Mouse (Mus musculus): ENCODE measurements around the gene 4933434E20Rik.

The 4933434E20Rik gene

GRCm38 (mm10) chr3:90051441-90052350 lies at the start of gene 4933434E20Rik:
Gene 4933434E20Rik (plus strand): TSS chr3:90051636.
- peak; percentile 68 for DNase-seq

- no peak for DNase-seq
Observed at GRCm38 (mm10) chr3:90004091-90004796, 47.2 kb upstream of the 4933434E20Rik start.

DNA sequence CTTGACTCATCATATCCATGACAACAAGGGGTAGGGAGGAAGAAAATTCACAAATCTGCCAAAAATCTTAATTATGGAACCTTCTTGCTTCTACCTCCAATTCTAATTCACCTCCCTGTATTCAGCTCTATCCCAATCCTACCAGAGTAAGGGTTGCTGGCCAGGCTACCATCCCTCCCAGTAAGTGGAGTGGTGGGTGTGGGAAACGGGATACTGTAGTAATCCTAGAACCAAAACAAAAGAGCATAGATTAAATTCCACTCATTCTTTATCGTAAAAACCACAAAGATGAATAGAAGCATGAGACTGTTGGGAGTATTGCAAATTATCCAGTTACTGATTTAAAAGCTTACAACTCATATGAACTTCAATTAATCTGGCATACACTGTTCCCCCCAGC lies 41.1 kb upstream of the 4933434E20Rik start:
- no peak for DNase-seq

DNA sequence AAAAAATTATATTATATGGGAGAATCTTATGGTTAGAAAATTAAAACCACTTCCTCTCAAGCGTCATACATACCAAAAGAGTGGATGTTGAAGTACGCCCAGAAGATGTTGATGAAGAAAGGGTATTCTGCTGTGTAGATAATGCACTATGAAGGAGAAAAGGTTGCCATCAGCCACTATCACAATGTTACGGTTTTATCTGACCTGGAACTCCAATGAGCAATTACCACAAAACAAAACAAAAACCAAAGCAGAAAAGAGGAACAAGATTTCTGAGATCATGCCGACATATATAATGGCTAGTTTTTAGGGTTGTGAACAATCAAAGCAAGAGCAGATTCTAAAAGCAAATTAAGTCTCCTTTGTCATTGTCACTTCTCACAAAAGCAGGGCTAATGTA lies 34.8 kb upstream of the 4933434E20Rik start:
- DNase-seq = no peak

DNA sequence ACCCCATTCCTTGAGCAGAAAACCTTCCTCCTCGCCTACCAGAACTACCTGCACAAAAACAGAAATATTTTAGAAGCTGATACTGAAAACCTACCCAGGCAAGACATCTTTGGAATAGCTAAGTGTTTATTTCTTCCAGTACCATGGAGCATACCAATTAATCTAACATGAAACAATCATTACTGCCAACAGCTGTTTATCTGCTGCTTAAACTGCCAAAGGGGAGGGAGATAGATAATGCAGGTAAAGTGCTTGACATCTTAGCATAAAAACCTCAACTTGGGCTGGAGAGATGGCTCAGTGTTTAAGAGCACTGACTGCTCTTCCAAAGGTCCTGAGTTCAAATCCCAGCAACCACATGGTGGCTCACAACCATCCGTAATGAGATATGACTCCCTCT lies 16.8 kb upstream of the 4933434E20Rik start:
- no peak for DNase-seq

- no peak for DNase-seq
Observed at GRCm38 (mm10) chr3:90036263-90036662, 15.2 kb upstream of the 4933434E20Rik start.

DNA sequence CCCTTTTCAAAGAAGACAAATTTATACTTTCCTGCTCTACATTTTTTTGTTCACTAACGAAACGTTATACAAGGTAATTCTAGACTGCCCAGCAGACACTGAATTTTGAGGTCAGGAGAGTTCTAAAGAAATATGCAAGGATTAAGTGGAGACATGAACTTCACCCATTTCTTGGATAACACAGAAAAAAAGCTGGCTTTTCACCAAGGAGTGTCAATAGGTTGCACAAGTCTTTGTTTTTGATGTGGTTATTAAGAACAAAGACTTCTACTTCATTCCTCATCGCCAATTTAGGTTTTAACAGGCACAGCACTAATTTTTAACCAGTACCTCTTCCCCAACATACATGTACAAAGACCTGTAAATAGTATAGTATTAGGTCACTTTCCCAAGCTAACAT lies 1.7 kb upstream of the 4933434E20Rik start:
- no peak for DNase-seq

DNA sequence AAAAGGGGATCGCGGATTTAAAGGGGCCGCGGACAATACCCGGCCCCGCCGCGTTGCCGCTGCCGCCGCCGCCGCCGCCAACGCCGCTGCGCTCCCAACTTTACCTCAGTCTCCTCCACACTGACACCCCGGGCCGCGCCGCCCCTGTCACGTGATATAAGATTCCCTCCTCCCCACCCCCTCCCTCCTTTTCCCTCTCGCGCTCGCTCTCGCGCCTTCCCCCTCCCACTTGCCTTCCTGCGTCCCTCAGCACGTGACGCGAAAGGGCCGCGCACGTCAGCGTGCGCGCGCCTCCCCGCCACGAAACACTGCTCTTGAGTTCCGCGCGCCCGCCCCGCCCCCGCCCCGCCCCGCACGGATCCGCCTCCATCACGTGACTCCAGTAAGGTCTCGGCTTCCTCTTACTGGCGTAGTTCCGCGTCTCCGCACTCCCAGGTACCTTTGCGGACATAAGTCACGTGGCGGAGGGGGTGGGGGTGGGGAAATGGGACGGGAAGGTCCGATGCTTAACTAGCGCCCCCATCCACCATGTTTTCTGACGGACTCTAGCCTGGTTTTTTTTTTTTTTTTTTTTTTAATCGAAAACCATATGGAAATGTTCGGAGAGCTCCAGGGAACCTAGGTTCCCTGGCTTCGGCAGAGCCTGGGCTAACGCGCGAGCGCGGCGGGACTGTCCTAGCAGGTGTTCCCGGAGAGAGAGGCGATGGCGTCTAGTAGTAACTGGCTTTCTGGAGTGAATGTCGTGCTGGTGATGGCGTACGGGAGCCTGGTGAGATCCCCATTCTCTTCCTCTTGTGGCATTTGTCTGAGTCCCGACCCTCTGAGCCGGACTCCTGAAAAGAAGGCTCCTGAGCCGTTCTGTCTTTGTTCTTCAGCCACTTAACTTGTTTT lies 1.2 kb downstream of the 4933434E20Rik start, which contains the start of gene Ubap2l:
TSS of gene Ubap2l (minus strand) at position 278 of the 891 bp plus-strand sequence.
- DNase-seq = peak; percentile 98

DNA sequence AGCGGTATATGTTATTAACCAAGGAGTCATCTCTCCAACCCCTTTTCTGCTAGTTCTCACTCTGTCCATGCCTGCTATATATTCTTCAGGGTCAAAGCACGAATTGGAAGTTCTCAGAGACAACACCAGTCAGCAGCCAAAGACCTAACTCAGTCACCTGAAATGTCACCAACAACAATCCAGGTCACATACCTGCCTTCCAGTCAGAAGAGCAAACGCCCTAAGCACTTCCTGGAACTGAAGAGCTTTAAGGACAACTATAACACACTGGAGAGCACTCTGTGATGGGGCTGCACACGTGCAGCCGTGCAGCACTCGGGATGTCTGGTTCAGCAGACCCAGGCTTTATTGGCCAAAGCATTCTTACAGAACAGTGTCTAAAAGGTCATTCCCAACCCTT lies 10.1 kb downstream of the 4933434E20Rik start:
- DNase-seq = no peak

GRCm38 (mm10) chr3:90062539-90062938 lies 11.1 kb downstream of the 4933434E20Rik start:
- no peak for DNase-seq

DNA sequence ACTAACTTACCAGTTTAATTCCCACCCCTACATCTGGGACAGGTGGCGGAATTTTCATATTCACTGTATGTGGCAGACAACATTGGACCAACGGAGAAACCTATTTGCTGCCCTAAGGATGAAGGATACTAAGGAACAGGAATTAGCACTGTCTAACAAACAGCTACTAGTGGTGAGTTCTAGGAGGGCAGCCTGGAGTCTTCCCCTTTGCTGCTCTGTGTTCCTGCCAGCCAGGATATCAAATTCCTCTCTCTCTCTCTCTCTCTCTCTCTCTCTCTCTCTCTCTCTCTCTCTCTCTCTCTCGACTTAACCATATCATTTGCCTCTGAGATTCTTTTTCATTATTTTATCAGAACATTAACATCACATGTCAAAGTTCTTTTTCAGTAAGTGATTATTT lies 12.9 kb downstream of the 4933434E20Rik start:
- no peak for DNase-seq

- DNase-seq = peak; percentile 57
Observed at GRCm38 (mm10) chr3:90065553-90065952, 14.1 kb downstream of the 4933434E20Rik start.

DNA sequence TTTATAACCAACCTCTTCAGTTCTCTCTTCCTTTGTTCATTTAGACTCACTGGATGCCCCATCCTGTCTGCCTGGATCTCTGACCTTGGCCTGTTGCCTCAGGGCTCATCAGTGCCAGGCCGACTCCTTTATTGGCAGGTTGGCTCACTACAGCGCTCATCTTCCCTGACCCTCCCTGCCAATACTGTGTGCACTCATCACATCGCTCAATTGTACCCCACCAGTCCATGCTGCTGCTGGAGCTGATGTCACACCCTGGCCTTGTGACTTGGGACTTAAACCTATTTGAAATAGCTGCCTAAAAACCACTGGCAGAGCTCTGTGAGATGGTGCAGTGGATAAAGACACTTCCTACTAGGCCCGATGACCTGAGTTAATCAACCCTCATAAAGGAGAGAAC lies 16.4 kb downstream of the 4933434E20Rik start:
- DNase-seq = no peak

DNA sequence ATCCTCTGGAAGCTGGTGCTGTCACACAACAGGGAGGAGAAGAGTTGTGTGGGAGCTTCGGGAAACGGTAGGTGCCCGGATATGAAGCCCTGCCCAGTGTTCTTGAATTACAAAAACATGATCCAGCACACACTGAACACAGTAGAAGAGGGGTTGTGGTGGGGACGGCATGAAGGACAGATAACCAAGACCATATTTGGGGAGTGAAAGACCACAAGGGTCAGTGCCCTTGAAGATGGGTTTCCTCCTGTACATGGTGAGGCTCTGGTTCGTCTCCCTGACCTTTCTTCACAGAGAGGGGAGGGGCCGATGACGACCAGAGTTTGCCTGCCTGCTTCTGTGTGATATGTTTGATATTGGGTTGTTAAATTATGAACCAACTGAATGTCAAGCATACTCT lies 18.3 kb downstream of the 4933434E20Rik start:
- DNase-seq = no peak

GRCm38 (mm10) chr3:90072294-90072693 lies 20.9 kb downstream of the 4933434E20Rik start, which contains the start of gene Tpm3:
Gene Tpm3 (plus strand): TSS chr3:90072649.
- no peak for DNase-seq

DNA sequence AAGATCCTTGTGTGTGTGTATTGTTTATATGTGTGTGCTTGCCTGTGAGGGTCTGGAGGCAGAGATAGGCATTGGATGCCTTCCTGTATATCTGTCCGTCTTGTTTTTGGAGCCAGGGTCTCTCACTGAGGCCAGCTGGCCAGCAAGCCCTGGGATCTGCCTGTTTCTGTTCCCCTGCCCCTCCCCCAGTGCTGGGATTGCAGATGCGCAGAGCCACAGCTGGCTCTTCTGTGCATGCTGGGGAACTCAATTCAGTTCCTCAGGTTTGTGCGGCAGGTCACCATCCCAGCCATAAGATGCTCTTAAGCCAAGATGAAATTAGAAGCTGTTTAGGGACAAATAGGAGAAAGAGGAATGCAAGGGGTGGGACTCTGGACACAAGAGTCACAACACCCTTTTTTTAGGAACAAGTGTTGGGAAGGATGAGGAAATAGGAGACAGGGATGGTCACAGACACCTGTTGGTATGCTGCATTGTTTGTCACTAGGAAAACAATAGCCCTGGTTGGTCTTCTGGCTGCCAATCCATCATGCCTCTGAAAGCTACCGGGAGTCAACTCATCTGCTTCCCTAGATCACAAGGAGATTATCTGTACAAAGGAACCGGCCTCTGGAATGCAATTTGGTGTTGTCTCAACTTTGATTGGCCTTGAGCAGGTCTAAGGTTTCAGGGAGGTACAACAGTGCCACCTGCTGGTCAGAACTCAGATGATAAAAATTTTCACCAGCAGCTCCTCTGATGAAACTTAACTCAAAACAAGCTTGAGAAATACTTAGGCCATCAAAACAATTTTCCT lies 25.7 kb downstream of the 4933434E20Rik start:
- DNase-seq = peak; percentile 88

DNA sequence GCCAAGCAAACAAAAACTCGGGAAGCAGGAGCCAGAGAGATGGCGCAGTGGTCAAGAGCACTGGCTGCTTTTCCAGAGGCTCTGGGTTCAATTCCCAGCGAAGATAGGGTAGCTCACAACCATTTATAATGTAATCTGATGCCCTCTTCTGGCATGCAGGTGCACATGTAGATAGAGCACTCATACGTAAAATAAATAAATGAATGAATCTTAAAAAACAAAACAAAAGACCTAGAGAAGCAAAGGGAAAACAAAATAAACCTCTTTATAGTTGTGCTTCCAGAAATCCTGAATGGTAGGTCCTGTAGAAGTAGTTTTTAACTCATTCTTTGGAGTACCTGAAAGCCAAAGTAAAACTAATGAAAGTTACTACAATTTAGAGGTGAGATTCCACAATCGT lies 26.8 kb downstream of the 4933434E20Rik start:
- no peak for DNase-seq

GRCm38 (mm10) chr3:90079133-90079762 lies 27.8 kb downstream of the 4933434E20Rik start:
- DNase-seq = peak; percentile 97

- DNase-seq = peak; percentile 84
Observed at GRCm38 (mm10) chr3:90079763-90080497, 28.5 kb downstream of the 4933434E20Rik start.

DNA sequence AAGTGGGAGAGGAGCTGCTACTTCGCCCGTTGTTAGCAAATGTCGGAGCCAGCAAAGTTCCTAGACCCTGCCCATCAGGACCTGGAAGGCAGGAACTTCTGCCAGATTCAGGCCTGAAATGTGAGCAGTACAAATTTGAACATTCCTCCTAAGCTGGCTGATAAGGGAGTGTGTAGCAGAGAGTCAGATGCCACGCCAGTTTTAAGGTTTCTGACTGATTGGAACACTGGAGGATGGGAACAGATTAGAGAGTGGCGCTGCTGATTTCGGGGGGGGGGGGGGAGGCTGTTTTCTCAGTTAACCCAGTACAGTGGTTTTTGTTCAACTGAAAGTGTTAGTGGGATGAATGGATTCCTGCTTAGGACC lies 29.0 kb downstream of the 4933434E20Rik start:
- DNase-seq = no peak

Measured in kidney, postnatal 14 days (tissue).